Mouse (Mus musculus) embryonic fibroblast, embryonic 13.5 days (primary cell): ENCODE data around the gene Ei24.
A peak's percentile ranks its signal among the peaks of the same experiment; 100 is the strongest.

Source experiments
- CTCF ChIP-seq: IDR thresholded peaks from 2 replicates; pipeline ENCODE4 v1.5.1; 2011; ENCODE audit warnings: mild to moderate bottlenecking, control low read depth, low read length, moderate library complexity, borderline replicate concordance; ENCODE audit not compliant: insufficient read depth
- POLR2A ChIP-seq: IDR thresholded peaks from 2 replicates; pipeline ENCODE4 v1.6.1; 2011; ENCODE audit warnings: low read depth, mild to moderate bottlenecking, control low read depth, low read length, moderate library complexity

- TF ChIP-seq CTCF = peak; percentile 49; the same call in 1 of the 2 replicates
- TF ChIP-seq POLR2A = no peak
Observed at GRCm38 (mm10) chr9:36814486-36814885, 17.3 kb upstream of the Ei24 start.
